In genomic region chr7:122158915-122159902, GRCm38 (mm10) we compare ENCODE assay signal across 8 mouse cellular contexts. TPM values are rescaled to one million over a fixed set of nuclear protein-coding genes. Genes with fewer than 3 reads are reported as not detected.
DNase-seq lines count a peak whose midpoint lies in the region; ATAC-seq and TF ChIP-seq lines count a peak whose summit lies in the region.

Gene Plk1 (plus strand): TSS chr7:122159439.

- TF ChIP-seq CTCF in CH12.LX (conservative IDR thresholded peaks at IDR 0.05 in 1 of 2, IDR thresholded peaks at IDR 0.05 in 1 of 2; ENCODE audit: low read depth in 2 of 2, low read length in 2 of 2): 0 out of 4 replicates have a peak, but pooled peaks of 1 of the 2 experiments have one; percentile 1
- TF ChIP-seq CTCF in liver, embryonic 14.5 days (IDR thresholded peaks at IDR 0.05; ENCODE audit: low read depth): peak; percentile 12; the same call in 1 of the 2 replicates

- H3K27ac ChIP-seq in CH12.LX (ENCODE audit: insufficient read depth, low read depth): peak within 1 kb of the TSS; percentile 34; the same call in 1 of the 2 replicates
- peak within 1 kb of the TSS; percentile 94 for H3K27ac ChIP-seq in forebrain, embryonic 10.5 days
- H3K27ac ChIP-seq in heart, embryonic 15.5 days: peak within 1 kb of the TSS; percentile 76
- peak within 1 kb of the TSS; percentile 80 for H3K27ac ChIP-seq in liver, embryonic 14.5 days
- peak within 1 kb of the TSS; percentile 15; the same call in 1 of the 2 replicates for H3K27ac ChIP-seq in neural tube, embryonic 12.5 days

- H3K27me3 ChIP-seq in CH12.LX (replicated peaks): no peaks in the 10 kb centered on the region
- H3K27me3 ChIP-seq in forebrain, embryonic 10.5 days (ENCODE audit: poor library complexity, severe bottlenecking): no peaks in the 10 kb centered on the region
- H3K27me3 ChIP-seq in heart, embryonic 15.5 days: no peaks in the 10 kb centered on the region
- no peaks in the 10 kb centered on the region for H3K27me3 ChIP-seq in liver, embryonic 14.5 days (ENCODE audit: control insufficient read depth, insufficient read depth, low read length)
- no peaks in the 10 kb centered on the region for H3K27me3 ChIP-seq in neural tube, embryonic 12.5 days (replicated peaks)

- no peak for TF ChIP-seq RAD21 in CH12.LX (IDR thresholded peaks at IDR 0.05; ENCODE audit: low read depth, low read length)

- H3K4me2 ChIP-seq in CH12.LX (ENCODE audit: insufficient read depth, low read depth, poor library complexity, severe bottlenecking): peak within 1 kb of the TSS; percentile 69
- H3K4me2 ChIP-seq in heart, embryonic 15.5 days: peak within 1 kb of the TSS; percentile 84
- peak within 1 kb of the TSS; percentile 88 for H3K4me2 ChIP-seq in liver, embryonic 14.5 days (ENCODE audit: low read depth)
- H3K4me2 ChIP-seq in neural tube, embryonic 12.5 days (replicated peaks): peak within 1 kb of the TSS; percentile 76

- peak; percentile 80 for TF ChIP-seq POLR2A in CH12.LX (IDR thresholded peaks at IDR 0.05; ENCODE audit: low read depth, low read length)

- WGBS in forebrain, embryonic 10.5 days: under 1% methylated on average over 63 of the region's 63 CpGs
- WGBS in heart, embryonic 15.5 days: under 1% methylated on average over 63 of the region's 63 CpGs
- under 1% methylated on average over 63 of the region's 63 CpGs for WGBS in liver, embryonic 14.5 days (ENCODE audit: insufficient replicate concordance)
- under 1% methylated on average over 63 of the region's 63 CpGs for WGBS in neural tube, embryonic 12.5 days

- peaks cover 11 to 43% of the 10 kb centered on the region in 2 experiments for H3K4me1 ChIP-seq in CH12.LX (ENCODE audit: control insufficient read depth in 1 of 2, insufficient read depth in 2 of 2)
- H3K4me1 ChIP-seq in forebrain, embryonic 10.5 days: peaks cover 48% of the 10 kb centered on the region
- H3K4me1 ChIP-seq in heart, embryonic 15.5 days (replicated peaks): peaks cover 39% of the 10 kb centered on the region
- peaks cover 12 to 22% of the 10 kb centered on the region in 2 experiments for H3K4me1 ChIP-seq in liver, embryonic 14.5 days (replicated peaks; ENCODE audit: control insufficient read depth in 2 of 2, insufficient read depth in 2 of 2, low read length in 1 of 2)
- peaks cover 45% of the 10 kb centered on the region for H3K4me1 ChIP-seq in neural tube, embryonic 12.5 days

- peak; percentile 82 for DNase-seq in CH12.LX (ENCODE audit: extremely low read depth)
- DNase-seq in c-Kit-positive CD71-negative TER-119-negative erythroid progenitor cells, embryonic 14.5 days (ENCODE audit: low read depth): peak; percentile 79
- DNase-seq in forebrain, embryonic 10.5 days (ENCODE audit: extremely low spot score, low spot score): peak; percentile 92
- DNase-seq in kidney, postnatal 25 days: peak; percentile 84 to 89
- peak; percentile 77 to 79 (median 77) for DNase-seq in liver, embryonic 14.5 days (ENCODE audit: low read depth in 3 of 3, low spot score in 3 of 3)
- peak; percentile 62 for DNase-seq in telencephalon, adult 2 months (ENCODE audit: low read depth, low spot score)

- no peaks in the 10 kb centered on the region for H3K9me3 ChIP-seq in CH12.LX (replicated peaks; ENCODE audit: low read length)
- H3K9me3 ChIP-seq in forebrain, embryonic 10.5 days: no peaks in the 10 kb centered on the region
- no peaks in the 10 kb centered on the region for H3K9me3 ChIP-seq in heart, embryonic 15.5 days (replicated peaks)
- no peaks in the 10 kb centered on the region for H3K9me3 ChIP-seq in liver, embryonic 14.5 days (ENCODE audit: control insufficient read depth, low read length)
- H3K9me3 ChIP-seq in neural tube, embryonic 12.5 days: no peaks in the 10 kb centered on the region

- peak within 1 kb of the TSS; percentile 59 to 81 (median 74) for H3K4me3 ChIP-seq in CH12.LX (replicated peaks in 1 of 3; ENCODE audit: low read depth in 2 of 3, low read length in 2 of 3, poor library complexity in 1 of 3)
- peak within 1 kb of the TSS; percentile 84 for H3K4me3 ChIP-seq in forebrain, embryonic 10.5 days
- peak within 1 kb of the TSS; percentile 70 for H3K4me3 ChIP-seq in heart, embryonic 15.5 days
- H3K4me3 ChIP-seq in liver, embryonic 14.5 days (ENCODE audit: insufficient read depth in 1 of 2, low read depth in 2 of 2, low read length in 2 of 2): peak within 1 kb of the TSS; percentile 89 to 96
- H3K4me3 ChIP-seq in neural tube, embryonic 12.5 days: peak within 1 kb of the TSS; percentile 67

- no peak for TF ChIP-seq EP300 in CH12.LX (IDR thresholded peaks at IDR 0.05; ENCODE audit: low read length)
- peak; percentile 55 for TF ChIP-seq EP300 in liver, embryonic 14.5 days (IDR thresholded peaks at IDR 0.05; ENCODE audit: low read depth)

- dilution Hi-C loops in CH12.LX (cut with MboI; ENCODE audit: extremely low pct_ligation_motif_present, extremely low pct_unique_long_range_greater_than_20kb, low sequenced_read_pairs): no loop called here

- in situ Hi-C loops in CH12.LX (cut with MboI; ENCODE audit: low pct_ligation_motif_present, low pct_unique_long_range_greater_than_20kb, low sequenced_read_pairs): no loop called here

- H3K9ac ChIP-seq in CH12.LX (ENCODE audit: insufficient read depth, low read depth): peak within 1 kb of the TSS; percentile 80
- peak within 1 kb of the TSS; percentile 68 for H3K9ac ChIP-seq in heart, embryonic 15.5 days
- peak within 1 kb of the TSS; percentile 94 for H3K9ac ChIP-seq in liver, embryonic 14.5 days (replicated peaks)
- H3K9ac ChIP-seq in neural tube, embryonic 12.5 days: peak within 1 kb of the TSS; percentile 60

- H3K79me2 ChIP-seq in CH12.LX (replicated peaks; ENCODE audit: control insufficient read depth, extremely low read depth, insufficient read depth, poor library complexity, severe bottlenecking): peaks cover 23% of the 10 kb centered on the region

- peaks cover 23 to 50% of the 10 kb centered on the region in 2 experiments for H3K36me3 ChIP-seq in CH12.LX (replicated peaks in 1 of 2; ENCODE audit: control insufficient read depth in 1 of 2, insufficient read depth in 1 of 2, low read length in 1 of 2)
- peaks cover 39% of the 10 kb centered on the region for H3K36me3 ChIP-seq in forebrain, embryonic 10.5 days (replicated peaks)
- H3K36me3 ChIP-seq in heart, embryonic 15.5 days: peaks cover 23% of the 10 kb centered on the region
- peaks cover 36% of the 10 kb centered on the region for H3K36me3 ChIP-seq in liver, embryonic 14.5 days (replicated peaks; ENCODE audit: control insufficient read depth, insufficient read depth, low read depth)
- peaks cover 25% of the 10 kb centered on the region for H3K36me3 ChIP-seq in neural tube, embryonic 12.5 days

- ATAC-seq in heart, embryonic 15.5 days (replicated peaks; ENCODE audit: insufficient number of reproducible peaks, insufficient read depth, low FRiP score, low read depth): peak; percentile 87
- ATAC-seq in liver, embryonic 14.5 days (ENCODE audit: insufficient read depth): peak; percentile 92
- ATAC-seq in neural tube, embryonic 12.5 days (ENCODE audit: low FRiP score, low read depth): peak; percentile 96

TF ChIP-seq in CH12.LX, 34 proteins besides CTCF, POLR2A, EP300 and RAD21 (continues in another document):
- TF ChIP-seq IRF4 (IDR thresholded peaks at IDR 0.05; ENCODE audit: low read depth, low read length) (peak; percentile 58; the same call in 1 of the 2 replicates), CHD2 (IDR thresholded peaks at IDR 0.05; ENCODE audit: low read length) (no peak; the same call in 1 of the 2 replicates), JUND (conservative IDR thresholded peaks at IDR 0.05; ENCODE audit: low read depth, low read length) (no peak), KAT2A (IDR thresholded peaks at IDR 0.05; ENCODE audit: insufficient replicate concordance, low read length) (no peak; the same call in 1 of the 2 replicates), ETS1 (conservative IDR thresholded peaks at IDR 0.05; ENCODE audit: low read depth, low read length) (no peak), RCOR1 (conservative IDR thresholded peaks at IDR 0.05; ENCODE audit: low read depth, low read length) (no peak), ELF1 (IDR thresholded peaks at IDR 0.05; ENCODE audit: low read depth, low read length) (peak; percentile 43; the same call in 1 of the 2 replicates), MAX (IDR thresholded peaks at IDR 0.05; ENCODE audit: low read length) (peak; percentile 32), SMC3 (IDR thresholded peaks at IDR 0.05; ENCODE audit: low read depth, low read length) (no peak), MAFK (IDR thresholded peaks at IDR 0.05; ENCODE audit: insufficient replicate concordance, low read length) (no peak), UBTF (IDR thresholded peaks at IDR 0.05; ENCODE audit: low read depth, low read length) (no peak), BHLHE40 (IDR thresholded peaks at IDR 0.05; ENCODE audit: low read depth, low read length) (no peak), PAX5 (IDR thresholded peaks at IDR 0.05; ENCODE audit: low read length) (no peak), POLR2AphosphoS2 (IDR thresholded peaks at IDR 0.05; ENCODE audit: low read depth, low read length) (no peak), MYC (IDR thresholded peaks at IDR 0.05; ENCODE audit: low read depth, low read length) (no peak), SIN3A (IDR thresholded peaks at IDR 0.05; ENCODE audit: low read length) (peak; percentile 79), ZKSCAN1 (IDR thresholded peaks at IDR 0.05; ENCODE audit: borderline replicate concordance, low read depth, low read length) (no peak), USF2 (conservative IDR thresholded peaks at IDR 0.05; ENCODE audit: low read depth, low read length) (no peak), E2F4 (IDR thresholded peaks at IDR 0.05; ENCODE audit: insufficient replicate concordance, low read depth, low read length) (peak; percentile 79; the same call in 1 of the 2 replicates), MAZ (IDR thresholded peaks at IDR 0.05; ENCODE audit: low read depth, low read length) (no peak), TCF12 (IDR thresholded peaks at IDR 0.05; ENCODE audit: low read depth, low read length) (peak; percentile 55), MXI1 (IDR thresholded peaks at IDR 0.05; ENCODE audit: low read depth, low read length) (peak; percentile 64), HCFC1 (IDR thresholded peaks at IDR 0.05; ENCODE audit: low read depth, low read length) (peak; percentile 62), TBP (conservative IDR thresholded peaks at IDR 0.05; ENCODE audit: low read depth, low read length) (0 out of 2 replicates have a peak, but pooled peaks have one; percentile 22)

RNA-seq across cellular contexts. Expression of gene Plk1, which starts in this region (rescaled TPM):
- 44.4 and 53.4 TPM in 2 replicates for total RNA-seq in CH12.LX (2012; rRNA removed)
- 29.3 and 30.4 TPM in 2 replicates for total RNA-seq in CH12.LX (2014; rRNA removed)
- polyA plus RNA-seq in CH12.LX (2012; ENCODE audit: insufficient read length, low read depth): 129 and 144 TPM in 2 replicates
- polyA plus RNA-seq in forebrain, embryonic 10.5 days (2016; fragmentation: Nextera tagmentation; extraction: Ambion mirVana): 247 and 262 TPM in 2 replicates
- polyA plus RNA-seq in heart, embryonic 15.5 days (2015; fragmentation: Nextera tagmentation; extraction: Ambion mirVana): 74.9 and 93.3 TPM in 2 replicates
- 53.5 and 59.6 TPM in 2 replicates for polyA plus RNA-seq in liver, embryonic 14.5 days (2012; rRNA removed)
- 77.0 and 87.0 TPM in 2 replicates for polyA plus RNA-seq in liver, embryonic 14.5 days (2014; fragmentation: Nextera tagmentation; extraction: Ambion mirVana)
- 93.8 and 101 TPM in 2 replicates for polyA plus RNA-seq in neural tube, embryonic 12.5 days (2016; fragmentation: Nextera tagmentation; extraction: Ambion mirVana)

Comparison
In these comparisons a context has a peak if more than half of its experiments do, and no peak if none do; other contexts are left out.
1. Peak in every context shown above with its lines: DNase-seq, ATAC-seq, H3K4me3 ChIP-seq and H3K27ac ChIP-seq.
2. H3K27ac ChIP-seq: peak in every context shown above with its lines; median percentile 94 in forebrain, embryonic 10.5 days; 80 in liver, embryonic 14.5 days; 76 in heart, embryonic 15.5 days; 34 in CH12.LX; 15 in neural tube, embryonic 12.5 days.